Mouse (Mus musculus): ENCODE measurements at regions not wholly inside any gene's neighbourhood (a gene's known extent, or its start where the extent isn't known, plus 50 kb on each side); places are given as distances from the start of the nearest gene placed in this dataset.

DNA sequence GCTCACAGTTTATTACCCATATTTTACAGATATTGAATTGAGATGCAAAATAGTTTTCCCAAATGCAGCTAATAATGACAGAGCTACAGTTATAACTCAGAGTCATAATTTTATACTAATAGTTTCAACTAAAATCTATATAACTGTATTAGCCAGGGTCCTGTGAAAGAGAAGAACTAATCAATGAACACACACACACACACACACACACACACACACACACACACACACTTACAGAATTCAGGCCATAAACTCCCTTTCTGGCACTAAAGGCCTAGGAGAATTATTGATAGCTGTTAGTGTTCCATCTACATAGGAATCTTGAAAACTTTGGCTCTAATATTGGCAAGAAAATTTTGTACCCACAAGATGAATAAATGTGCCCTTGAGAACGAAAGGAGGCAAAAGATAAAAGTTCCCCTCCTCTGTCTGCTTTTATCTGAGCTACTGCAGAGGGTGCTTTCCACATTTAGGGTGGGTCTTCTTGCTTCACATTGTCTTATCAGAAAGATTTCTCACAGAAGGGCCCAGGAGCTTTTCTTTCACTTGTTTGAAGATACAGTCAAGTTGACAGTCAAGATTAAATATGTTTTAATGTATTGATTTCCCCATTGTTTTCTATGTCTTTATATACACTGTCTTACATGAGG, 236.1 kb downstream of the Dmac1 start:
- TF ChIP-seq CHD2 (IDR thresholded peaks at IDR 0.05; ENCODE audit: low read depth, low read length) (no peak), HCFC1 (IDR thresholded peaks at IDR 0.05; ENCODE audit: borderline replicate concordance, insufficient read depth, low read length) (no peak), ZNF384 (IDR thresholded peaks at IDR 0.05; ENCODE audit: low read depth, low read length) (no peak)

All from ES-E14 (cell line).